Mouse (Mus musculus) small intestine, adult 2 months (tissue): Measurements from ENCODE around the gene Creb5.

Experiments used
- CTCF ChIP-seq: fragments of 200-500 bp; IDR thresholded peaks from 2 replicates; pipeline ENCODE4 v1.5.1; 2012; ENCODE audit warnings: low read depth, mild to moderate bottlenecking, control low read depth, inconsistent platforms, low read length, moderate library complexity, mixed read lengths; ENCODE audit not compliant: insufficient replicate concordance, insufficient read length; ENCODE audit errors: extremely low read depth
- POLR2A ChIP-seq: fragments of 200-500 bp; IDR thresholded peaks from 2 replicates; pipeline ENCODE4 v1.6.1; 2012; ENCODE audit warnings: low read depth, mild to moderate bottlenecking, control low read depth, inconsistent platforms, low read length, moderate library complexity

- TF ChIP-seq CTCF (no peak), POLR2A (no peak)
Measured at GRCm38 (mm10) chr6:53657483-53657882, 370.4 kb downstream of the Creb5 start.
